Mouse (Mus musculus) kidney, adult 8-10 months (tissue): ENCODE measurements around the gene Vps8.

ENCODE experiments used
- DNase-seq, 2 experiments: peaks; one replicate each; pipeline ENCODE4 v3.0.0; 2022

Vps8 gene

DNA sequence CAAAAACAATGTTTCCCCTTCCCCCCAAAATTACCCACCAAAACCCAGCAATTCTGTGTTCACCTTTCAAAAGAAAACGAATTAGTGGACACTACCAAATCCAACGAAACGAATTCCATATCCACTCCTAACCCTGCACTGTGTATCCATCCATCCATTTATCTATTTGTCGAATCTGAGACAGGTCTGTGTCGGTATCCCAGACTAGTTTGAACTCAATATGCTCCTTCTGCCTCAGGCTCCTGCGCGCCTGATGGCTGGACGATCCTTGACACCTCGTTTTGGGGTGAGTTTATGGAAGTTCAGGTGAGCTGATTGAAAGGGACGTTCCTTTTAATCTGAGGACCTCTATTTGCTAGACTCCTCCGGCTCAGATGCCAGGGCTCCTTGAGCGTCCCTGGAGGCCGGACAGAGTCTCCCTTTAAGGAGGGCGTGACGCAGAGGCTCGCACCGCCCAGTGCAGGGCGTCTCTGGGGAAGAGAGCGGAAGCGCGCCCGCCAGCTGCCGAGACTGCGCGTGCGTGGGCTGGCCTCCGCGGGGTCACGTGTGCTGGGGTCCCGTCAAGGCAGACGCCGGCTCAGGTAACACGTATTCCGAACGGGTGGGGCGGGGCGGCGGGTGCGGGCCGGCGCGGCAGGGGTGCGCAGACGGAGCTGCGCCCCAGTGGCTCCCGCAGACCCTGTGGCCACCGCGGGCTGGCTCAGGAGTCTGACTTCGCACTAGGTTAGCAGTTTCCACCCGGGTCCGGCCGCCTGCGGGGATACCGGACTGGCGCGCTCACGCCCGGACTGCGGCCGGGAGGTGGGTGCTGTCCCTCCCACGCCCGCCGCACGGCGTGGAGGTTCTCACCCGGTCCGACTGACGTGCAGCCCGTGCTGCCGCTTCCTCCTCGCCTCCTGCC is at the start of gene Vps8:
Gene Vps8 (plus strand): TSS at position 474 of the 901 bp plus-strand sequence.
- peak; percentile 92 to 93 for DNase-seq

DNA sequence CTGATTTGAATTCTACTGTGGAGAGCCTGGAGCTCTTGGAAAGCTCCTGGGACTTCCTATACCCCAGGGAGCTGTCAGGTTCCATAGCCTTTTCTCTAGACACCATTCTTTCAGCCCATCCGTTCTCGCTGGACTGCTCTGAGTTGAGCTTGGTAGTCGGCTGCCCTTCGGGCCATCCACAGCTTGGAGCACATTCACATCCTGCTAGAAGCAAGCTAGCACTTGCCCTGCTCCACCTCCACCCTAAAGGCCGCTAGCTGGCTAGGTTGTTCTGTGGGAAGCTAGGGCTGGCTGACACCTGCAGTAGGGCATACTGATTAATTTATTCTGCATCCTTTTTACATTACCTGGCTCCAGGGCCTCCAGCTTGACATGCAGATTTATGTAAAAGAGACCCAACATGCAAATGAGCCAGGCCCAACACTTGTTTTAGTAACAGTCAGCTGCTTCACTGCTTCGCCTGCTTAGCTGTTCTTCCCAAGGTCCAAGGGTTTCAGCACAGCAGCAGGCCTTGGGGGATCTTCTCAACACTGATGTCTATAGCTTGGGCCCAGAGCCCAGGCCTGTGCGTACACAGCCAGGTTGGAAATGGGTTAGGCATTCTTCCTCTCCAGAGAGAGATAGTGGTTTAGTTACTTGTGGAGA is 49.5 kb upstream of the Vps8 start:
- DNase-seq: no peak

DNA sequence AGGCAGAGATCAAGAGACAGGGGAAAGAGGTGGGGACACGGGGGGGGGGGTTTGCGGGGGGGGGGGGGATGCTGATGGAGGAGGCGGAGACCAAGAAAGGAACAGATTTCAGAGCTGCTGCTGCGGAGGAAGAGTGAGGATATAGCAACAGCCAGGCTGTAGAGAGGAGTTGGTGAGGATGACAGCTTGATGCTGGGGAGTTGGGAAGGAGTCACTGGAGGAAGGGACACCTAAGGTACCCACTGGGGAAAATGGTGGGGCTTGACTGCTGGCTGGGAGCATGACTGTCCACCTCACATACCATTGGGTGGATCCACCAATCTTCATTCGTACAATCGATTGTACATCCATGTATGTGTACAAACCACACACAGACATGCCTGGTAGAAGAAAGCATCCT is 48.9 kb upstream of the Vps8 start:
- no peak for DNase-seq

GRCm38 (mm10) chr16:21375147-21375546 is 47.8 kb upstream of the Vps8 start:
- DNase-seq: no peak

GRCm38 (mm10) chr16:21376316-21376715 is 46.6 kb upstream of the Vps8 start:
- DNase-seq: no peak

- DNase-seq: no peak
Measured at GRCm38 (mm10) chr16:21376949-21377604, 45.8 kb upstream of the Vps8 start.

DNA sequence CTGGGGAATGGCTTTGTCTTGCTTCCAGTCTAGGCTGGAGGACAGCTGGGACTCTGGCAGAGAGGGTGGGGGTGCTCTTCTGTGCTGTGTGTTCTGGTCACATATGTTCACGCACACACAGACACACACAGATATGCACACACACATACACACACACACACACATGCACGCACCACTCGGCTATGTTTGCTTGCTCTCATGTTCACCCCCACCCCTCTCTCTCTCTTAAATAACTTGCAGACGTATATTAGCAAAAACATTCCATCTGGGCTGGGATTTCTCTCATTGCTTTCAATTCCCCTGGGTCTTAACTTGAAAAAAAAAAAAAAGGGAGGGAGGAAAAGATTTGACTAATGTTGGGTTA is 45.3 kb upstream of the Vps8 start:
- DNase-seq: no peak

GRCm38 (mm10) chr16:21381469-21381868 is 41.4 kb upstream of the Vps8 start:
- no peak for DNase-seq

DNA sequence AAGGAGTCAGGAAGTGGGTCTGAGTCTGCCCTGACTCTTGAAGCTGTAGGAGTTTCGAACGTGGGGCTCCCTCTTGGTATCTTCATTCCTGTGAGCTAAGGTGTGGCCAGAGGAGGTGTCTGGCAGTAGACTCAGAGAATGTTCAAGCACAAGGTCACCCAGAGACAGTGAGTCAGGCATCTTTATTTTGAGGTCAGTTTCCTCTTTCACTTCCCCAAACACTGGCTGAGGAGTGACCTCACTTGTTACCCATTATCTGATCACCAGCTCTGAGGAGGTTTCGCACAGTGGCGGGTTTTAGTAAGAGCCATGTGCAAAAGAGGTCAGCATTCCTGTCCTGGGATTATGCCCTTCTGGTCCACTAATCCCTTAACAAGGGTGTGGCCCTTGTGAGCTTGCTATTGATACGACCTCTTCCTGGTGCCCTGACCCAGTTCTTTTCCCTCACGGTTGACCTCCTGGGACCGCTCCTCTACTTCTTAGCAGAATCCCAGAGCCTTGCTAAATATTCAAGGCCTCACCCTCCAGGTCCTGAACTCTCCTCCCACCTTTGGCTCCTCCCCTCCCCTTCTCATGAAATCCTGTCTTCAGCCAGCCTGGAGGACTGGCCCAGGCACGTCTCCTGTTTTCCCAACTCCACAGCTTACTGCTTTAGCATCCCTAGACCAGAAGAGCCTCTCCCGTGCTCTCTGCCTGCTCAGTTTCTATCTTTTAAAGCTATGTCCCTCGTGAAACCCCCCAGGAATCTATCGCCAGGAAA is 40.6 kb upstream of the Vps8 start:
- no peak for DNase-seq

GRCm38 (mm10) chr16:21385926-21386881 is 36.7 kb upstream of the Vps8 start:
- DNase-seq: peak in 1 of 2 experiments; percentile 27

GRCm38 (mm10) chr16:21389316-21389715 is 33.6 kb upstream of the Vps8 start:
- DNase-seq: peak in 1 of 2 experiments; percentile 28

GRCm38 (mm10) chr16:21390744-21391143 is 32.2 kb upstream of the Vps8 start:
- DNase-seq: no peak

DNA sequence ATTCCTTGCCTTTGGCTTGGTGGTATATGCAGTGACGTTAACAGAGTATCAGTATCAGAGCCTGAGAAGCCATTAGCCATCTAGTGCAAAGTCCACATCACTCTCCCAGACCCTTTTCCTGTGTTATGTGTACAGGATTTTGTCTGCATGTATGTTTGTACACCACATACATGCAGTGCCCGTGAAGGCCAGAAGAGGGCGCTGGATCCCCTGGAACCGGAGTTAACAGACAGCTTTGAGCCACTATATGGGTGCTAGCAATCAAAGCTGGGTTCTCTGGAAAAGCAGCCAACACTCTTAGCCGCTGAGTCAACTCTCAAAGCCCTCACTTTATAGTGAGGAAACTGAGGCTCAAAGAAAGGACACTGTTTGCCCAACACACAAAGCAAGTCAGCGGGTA is 30.8 kb upstream of the Vps8 start:
- no peak for DNase-seq

- peak; percentile 63 to 81 for DNase-seq
Measured at GRCm38 (mm10) chr16:21392517-21393112, 30.3 kb upstream of the Vps8 start.

DNA sequence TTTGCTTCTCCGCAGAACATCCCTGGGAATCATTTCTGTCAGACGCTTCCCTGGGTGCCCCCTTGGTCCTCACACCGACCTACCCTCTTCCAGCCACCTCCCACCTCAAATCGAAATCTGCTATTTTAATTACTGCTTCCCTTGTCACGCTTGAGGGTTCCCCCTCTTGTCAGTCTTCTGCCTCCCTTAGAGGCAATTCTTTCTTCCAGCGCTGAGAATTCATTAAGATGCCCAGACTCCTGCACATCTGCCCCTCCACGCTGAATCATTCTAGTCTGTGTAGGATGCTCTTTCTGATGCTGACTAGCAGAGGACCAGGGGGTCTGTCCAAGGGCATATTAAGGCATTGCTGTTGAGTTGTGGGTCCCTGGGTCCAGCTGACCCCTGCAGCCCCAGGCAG is 27.4 kb upstream of the Vps8 start:
- no peak for DNase-seq

GRCm38 (mm10) chr16:21397681-21398080 is 25.2 kb upstream of the Vps8 start:
- no peak for DNase-seq

- no peak for DNase-seq
Measured at GRCm38 (mm10) chr16:21398345-21399051, 24.4 kb upstream of the Vps8 start.

- DNase-seq: no peak
Measured at GRCm38 (mm10) chr16:21399942-21400341, 23.0 kb upstream of the Vps8 start.

- DNase-seq: no peak
Measured at GRCm38 (mm10) chr16:21402068-21402467, 20.9 kb upstream of the Vps8 start.

DNA sequence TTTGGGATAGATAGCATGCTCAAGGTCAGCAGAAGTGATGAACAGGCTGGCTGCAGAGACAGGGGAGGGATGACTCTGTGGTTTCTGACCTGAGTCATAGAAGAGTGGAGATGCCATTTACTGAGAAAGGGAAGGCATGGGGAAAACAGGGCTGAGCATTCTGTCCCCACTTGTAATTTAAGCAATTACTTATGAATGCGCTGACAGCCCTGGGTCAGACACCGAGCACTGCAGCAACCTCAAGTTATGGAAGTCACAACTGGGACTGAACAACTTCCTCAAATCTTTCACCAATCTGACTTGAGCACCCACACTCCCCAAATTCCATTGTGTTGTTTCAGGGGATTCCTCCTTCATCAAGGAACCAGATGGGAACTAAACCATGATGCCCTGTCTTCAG is 19.5 kb upstream of the Vps8 start:
- DNase-seq: no peak

DNA sequence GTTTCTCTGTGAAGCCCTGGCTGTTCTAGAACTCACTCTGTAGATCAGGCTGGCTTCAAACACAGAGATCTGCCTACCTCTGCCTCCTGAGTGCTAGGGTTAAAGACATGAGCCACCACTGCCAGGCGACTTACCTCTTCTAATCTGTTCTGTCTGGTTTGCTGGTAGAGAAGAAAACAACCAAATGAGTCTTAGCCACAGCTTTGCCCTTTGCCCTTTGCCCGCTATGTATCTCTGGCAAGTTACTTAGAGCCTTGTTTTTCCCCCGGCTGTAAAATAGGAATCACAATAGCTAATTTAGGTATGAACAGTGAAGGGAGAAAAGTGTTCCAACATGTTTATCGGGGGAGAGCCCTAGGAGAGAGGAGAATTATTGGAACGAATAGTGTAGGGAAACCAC is 18.3 kb upstream of the Vps8 start:
- DNase-seq: peak; percentile 39 to 40
